Mouse (Mus musculus) central nervous system, embryonic 14 days (tissue): Measurements from ENCODE around the gene Olfr845. TPM values are rescaled to one million over a fixed set of nuclear protein-coding genes. Genes with fewer than 3 reads are reported as not detected.

Experiments
- polyA plus RNA-seq: library from polyadenylated mRNA; depleted of rRNA; stranded (reverse); fragments of >200 nt; gene quantifications from 2 replicates; pipeline ENCODE4 v1.2.3, GENCODE M21; 2012; rRNA removed

Olfr845 gene
- polyA plus RNA-seq, result not detected in 2 replicates

DNA sequence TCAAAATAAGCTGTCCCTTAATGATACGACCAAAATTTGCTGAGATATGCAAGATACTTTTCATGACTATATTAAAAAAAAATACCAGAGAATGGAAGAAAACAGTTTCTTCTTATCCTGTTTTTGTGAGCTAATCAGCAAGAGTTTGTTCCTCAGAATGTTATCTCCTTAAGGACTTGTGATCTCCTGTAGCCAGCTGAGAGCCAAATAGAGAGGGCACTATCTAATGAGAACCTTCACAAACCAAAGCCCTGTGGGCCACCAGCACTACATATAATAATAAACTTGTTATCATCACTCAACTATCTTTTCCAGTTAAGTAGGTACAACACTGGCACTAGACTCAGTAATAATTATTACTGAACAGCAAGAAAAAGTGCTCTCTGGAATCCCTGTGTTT lies at the start of gene Olfr845:
Gene Olfr845, plus strand, starts transcription at position 301 of the 400 bp plus-strand sequence.

DNA sequence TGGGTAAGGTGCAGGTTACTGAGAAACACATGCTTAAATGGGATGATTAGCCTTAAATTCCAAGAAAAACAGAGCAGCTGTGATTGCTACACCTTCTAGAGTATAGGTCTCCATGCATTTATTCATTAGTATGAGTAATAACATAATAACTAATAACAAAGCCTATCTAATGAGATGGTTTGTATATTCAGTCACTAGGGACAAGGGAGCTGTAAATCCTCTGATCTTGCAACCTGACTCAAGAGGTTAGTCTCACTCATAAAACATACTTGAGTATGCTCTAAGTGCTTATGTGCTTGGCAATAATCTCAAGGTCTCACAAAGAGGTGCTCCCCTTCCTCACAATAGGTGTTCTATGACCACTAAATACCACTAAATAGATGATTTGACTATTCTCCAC lies 20.2 kb upstream of the Olfr845 start, which contains the start of gene Olfr844:
Gene Olfr844, plus strand, starts transcription at position 301 of the 400 bp plus-strand sequence.

DNA sequence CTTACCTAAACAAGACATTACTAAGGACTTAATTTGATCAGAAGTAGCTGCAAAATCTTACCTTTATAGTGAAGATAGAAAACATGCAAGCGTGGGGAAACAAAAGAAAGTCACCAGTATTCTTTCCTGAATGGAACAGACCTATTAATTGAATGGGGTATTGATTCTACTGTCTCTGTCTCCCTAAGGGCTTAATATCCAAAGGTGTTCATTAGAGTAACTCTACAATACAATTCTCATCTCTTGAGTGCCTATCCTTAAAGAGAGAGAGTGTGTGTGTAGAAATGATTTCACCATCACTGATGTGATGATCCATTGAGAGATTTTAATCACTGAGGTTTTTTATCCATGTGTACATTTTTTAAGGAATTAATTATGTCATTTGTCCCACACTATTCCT lies 27.6 kb downstream of the Olfr845 start, which contains the start of gene Olfr846:
Gene Olfr846, minus strand, starts transcription at position 101 of the 400 bp plus-strand sequence.

DNA sequence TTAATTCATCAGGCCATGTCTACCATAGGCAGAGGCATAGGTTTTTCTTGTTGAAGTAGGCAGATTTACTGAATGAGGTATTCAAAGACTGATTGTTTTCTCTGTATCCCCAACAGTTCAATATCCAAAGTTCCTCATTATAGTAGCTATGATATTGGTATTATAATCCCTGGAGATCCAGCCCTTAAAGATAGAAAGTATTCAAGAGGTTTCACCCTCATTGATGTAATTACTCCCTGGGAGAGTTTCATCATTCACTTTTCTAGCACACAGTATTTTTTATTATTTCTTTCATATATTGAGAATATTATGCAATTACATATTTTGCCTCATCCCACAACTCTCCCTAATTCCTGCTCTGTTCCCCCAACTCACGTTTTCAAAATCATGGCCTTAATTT lies 42.3 kb downstream of the Olfr845 start, which contains the start of gene Olfr847:
Gene Olfr847, minus strand, starts transcription at position 101 of the 400 bp plus-strand sequence.

Other genes starting within 250 kb of the Olfr845 start
- gene Olfr836, start 216.1 kb upstream of the Olfr845 start, polyA plus RNA-seq, result not detected in 2 replicates
- not detected in 2 replicates for gene Olfr837, start 200.1 kb upstream of the Olfr845 start, polyA plus RNA-seq
- gene Olfr839-ps1, start 159.1 kb upstream of the Olfr845 start, polyA plus RNA-seq, result not detected in 2 replicates
- not detected in 2 replicates for gene Olfr843, start 84.5 kb upstream of the Olfr845 start, polyA plus RNA-seq
- not detected in 2 replicates for gene Olfr844, start 20.1 kb upstream of the Olfr845 start, polyA plus RNA-seq
- not detected in 2 replicates for gene Olfr846, start 27.5 kb downstream of the Olfr845 start, polyA plus RNA-seq
- not detected in 2 replicates for gene Olfr847, start 42.2 kb downstream of the Olfr845 start, polyA plus RNA-seq
- gene Olfr849, start 103.8 kb downstream of the Olfr845 start, polyA plus RNA-seq, result not detected in 2 replicates
- gene Olfr850, start 141.8 kb downstream of the Olfr845 start, polyA plus RNA-seq, result not detected in 2 replicates
- not detected in 2 replicates for gene Olfr851, start 156.8 kb downstream of the Olfr845 start, polyA plus RNA-seq
- not detected in 2 replicates for gene Olfr853, start 204.6 kb downstream of the Olfr845 start, polyA plus RNA-seq
- gene Olfr854, start 230.9 kb downstream of the Olfr845 start, polyA plus RNA-seq, result not detected in 2 replicates
- gene Olfr855, start 246.2 kb downstream of the Olfr845 start, polyA plus RNA-seq, result not detected in 2 replicates